Mouse (Mus musculus): ENCODE measurements around the gene Plpp6. TPM values are rescaled to one million over a fixed set of nuclear protein-coding genes. Genes with fewer than 3 reads are reported as not detected.
"Not testable (repeated sequence)": the region's sequence is repeated elsewhere in the genome, so short reads cannot be mapped to it uniquely, and the experiment has no call there.

The Plpp6 gene
- polyA plus RNA-seq, 1 experiment from 2014 or later, result 6.4 TPM

DNA sequence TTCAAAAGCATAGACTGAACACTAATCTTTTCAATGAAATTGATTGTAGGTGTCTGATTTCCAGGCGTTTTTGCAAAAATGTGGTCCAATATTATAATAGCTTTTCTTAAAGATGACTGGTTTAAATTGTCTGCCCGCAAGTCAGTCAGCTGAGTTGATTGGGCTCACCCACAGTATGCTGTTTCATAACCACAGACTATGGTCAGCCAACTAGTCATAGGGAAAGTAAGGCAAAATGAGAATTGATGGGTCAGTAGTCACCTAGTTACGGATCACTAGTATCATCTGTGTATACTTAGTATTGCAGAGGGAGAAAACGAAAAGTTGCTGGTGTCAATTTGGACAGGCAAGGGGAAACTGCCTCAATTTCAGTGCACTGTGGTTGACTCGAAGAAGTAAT lies 27.6 kb downstream of the Plpp6 start:
- peak overlapping the region; percentile 87; the same call in 1 of the 2 replicates for H3K9ac ChIP-seq (ENCODE audit: low read length)
- DNase-seq (ENCODE audit: low spot score) (no peak), ATAC-seq (replicated peaks; ENCODE audit: low FRiP score) (no peak)
- H3K36me3 ChIP-seq (ENCODE audit: control insufficient read depth, insufficient read depth, low read length), result no peaks in the 10 kb centered on the region; the same call in 1 of the 2 replicates
- H3K27ac ChIP-seq (ENCODE audit: low read depth, low read length), result no peak overlapping the region
- no peaks in the 10 kb centered on the region for H3K9me3 ChIP-seq (ENCODE audit: control insufficient read depth, low read length)
- 67% methylated on average over 5 of the region's 5 CpGs for WGBS
- H3K4me1 ChIP-seq (replicated peaks; ENCODE audit: control insufficient read depth, insufficient read depth, low read length), result no peaks in the 10 kb centered on the region; the same call in 1 of the 2 replicates
- peak overlapping the region; percentile 55 for H3K4me2 ChIP-seq (ENCODE audit: low read depth, low read length, severe bottlenecking)
- H3K27me3 ChIP-seq (ENCODE audit: control insufficient read depth, insufficient read depth, low read length), result no peaks in the 10 kb centered on the region
- H3K4me3 ChIP-seq (ENCODE audit: low read depth, low read length), result peak overlapping the region; percentile 78

DNA sequence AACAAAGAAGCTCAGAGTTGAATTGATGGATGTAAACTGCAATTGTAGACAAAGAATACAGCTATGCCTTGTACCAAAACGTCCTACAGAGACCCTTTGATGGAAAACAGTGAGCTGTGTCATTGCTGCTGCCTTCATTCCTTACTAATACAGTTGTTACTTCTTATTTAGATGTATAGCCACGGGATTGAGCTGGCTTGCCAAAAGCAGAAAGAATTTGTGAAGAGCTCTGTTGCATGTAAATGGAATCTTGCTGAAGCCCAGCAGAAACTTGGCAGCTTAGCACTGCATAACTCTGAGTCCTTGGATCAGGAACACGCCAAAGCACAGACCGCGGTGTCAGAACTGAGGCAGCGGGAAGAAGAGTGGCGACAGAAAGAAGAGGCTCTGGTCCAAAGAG lies 31.1 kb downstream of the Plpp6 start:
- no peak for DNase-seq (ENCODE audit: low spot score)
- 89% methylated on average over 7 of the region's 7 CpGs for WGBS
- no peak overlapping the region for H3K4me2 ChIP-seq (ENCODE audit: low read depth, low read length, severe bottlenecking)
- peaks cover under 1% of the 10 kb centered on the region; the same call in 1 of the 2 replicates for H3K36me3 ChIP-seq (ENCODE audit: control insufficient read depth, insufficient read depth, low read length)
- no peaks in the 10 kb centered on the region for H3K9me3 ChIP-seq (ENCODE audit: control insufficient read depth, low read length)
- H3K4me1 ChIP-seq (replicated peaks; ENCODE audit: control insufficient read depth, insufficient read depth, low read length), result no peaks in the 10 kb centered on the region; the same call in 1 of the 2 replicates
- no peak overlapping the region for H3K27ac ChIP-seq (ENCODE audit: low read depth, low read length)
- no peaks in the 10 kb centered on the region for H3K27me3 ChIP-seq (ENCODE audit: control insufficient read depth, insufficient read depth, low read length)
- no peak overlapping the region for H3K4me3 ChIP-seq (ENCODE audit: low read depth, low read length)
- H3K9ac ChIP-seq (ENCODE audit: low read length), result no peak overlapping the region
- ATAC-seq (replicated peaks; ENCODE audit: low FRiP score), result no peak

GRCm38 (mm10) chr19:28995366-28995765 lies 31.6 kb downstream of the Plpp6 start:
- no peak overlapping the region for H3K4me2 ChIP-seq (ENCODE audit: low read depth, low read length, severe bottlenecking)
- WGBS, result 89% methylated on average over 5 of the region's 5 CpGs
- no peak overlapping the region for H3K4me3 ChIP-seq (ENCODE audit: low read depth, low read length)
- no peaks in the 10 kb centered on the region for H3K27me3 ChIP-seq (ENCODE audit: control insufficient read depth, insufficient read depth, low read length)
- H3K27ac ChIP-seq (ENCODE audit: low read depth, low read length), result no peak overlapping the region
- peaks cover 2% of the 10 kb centered on the region; the same call in 1 of the 2 replicates for H3K36me3 ChIP-seq (ENCODE audit: control insufficient read depth, insufficient read depth, low read length)
- H3K9ac ChIP-seq (ENCODE audit: low read length), result no peak overlapping the region
- no peak for ATAC-seq (replicated peaks; ENCODE audit: low FRiP score)
- DNase-seq (ENCODE audit: low spot score), result no peak
- no peaks in the 10 kb centered on the region for H3K4me1 ChIP-seq (replicated peaks; ENCODE audit: control insufficient read depth, insufficient read depth, low read length)
- H3K9me3 ChIP-seq (ENCODE audit: control insufficient read depth, low read length), result no peaks in the 10 kb centered on the region

DNA sequence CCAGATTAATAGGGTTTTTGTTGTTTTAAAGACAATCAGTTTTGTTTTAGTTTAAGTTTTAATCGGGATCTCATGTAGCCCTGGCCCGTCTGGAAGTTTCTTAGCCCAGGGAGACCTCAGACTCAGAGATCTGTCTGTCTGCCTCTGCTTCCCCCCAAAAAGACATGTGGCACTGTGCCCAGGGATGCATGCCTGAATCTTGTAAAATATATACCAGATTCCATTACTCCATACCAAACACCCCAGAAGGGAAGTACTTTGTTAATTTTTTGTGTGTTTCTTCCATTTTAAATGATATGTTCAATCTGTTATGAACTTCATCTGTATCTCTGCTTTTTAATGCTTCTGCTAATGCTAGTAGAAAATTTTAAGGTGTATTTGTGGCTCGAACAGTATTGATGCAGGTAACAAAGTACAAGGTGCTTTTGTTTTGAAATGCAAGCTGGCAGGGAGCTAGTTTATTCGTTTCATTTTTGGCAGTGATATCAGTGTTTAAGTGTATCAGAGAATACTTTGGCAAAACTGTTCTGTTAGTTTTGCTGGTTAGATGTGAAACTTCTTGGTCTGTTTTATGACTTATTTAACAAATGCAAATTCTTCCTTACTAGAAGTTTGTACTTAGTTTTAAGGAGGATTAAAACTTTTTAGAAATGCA lies 34.4 kb downstream of the Plpp6 start:
- no peak overlapping the region for H3K27ac ChIP-seq (ENCODE audit: low read depth, low read length)
- no peak overlapping the region for H3K9ac ChIP-seq (ENCODE audit: low read length)
- H3K4me1 ChIP-seq (replicated peaks; ENCODE audit: control insufficient read depth, insufficient read depth, low read length), result no peaks in the 10 kb centered on the region
- no peak for ATAC-seq (replicated peaks; ENCODE audit: low FRiP score)
- no peak overlapping the region for H3K4me3 ChIP-seq (ENCODE audit: low read depth, low read length)
- 91% methylated on average over 4 of the region's 4 CpGs for WGBS
- no peaks in the 10 kb centered on the region for H3K27me3 ChIP-seq (ENCODE audit: control insufficient read depth, insufficient read depth, low read length)
- no peak for DNase-seq (ENCODE audit: low spot score)
- no peak overlapping the region for H3K4me2 ChIP-seq (ENCODE audit: low read depth, low read length, severe bottlenecking)
- no peaks in the 10 kb centered on the region for H3K9me3 ChIP-seq (ENCODE audit: control insufficient read depth, low read length)
- H3K36me3 ChIP-seq (ENCODE audit: control insufficient read depth, insufficient read depth, low read length), result peaks cover 2% of the 10 kb centered on the region; the same call in 1 of the 2 replicates

- 96% methylated on average over 16 of the region's 16 CpGs for WGBS
Measured at GRCm38 (mm10) chr19:29000321-29000720, 36.6 kb downstream of the Plpp6 start.

GRCm38 (mm10) chr19:29008069-29008706 lies 44.4 kb downstream of the Plpp6 start:
- DNase-seq (ENCODE audit: low spot score), result no peak
- Histone ChIP-seq H3K4me2 (ENCODE audit: low read depth, low read length, severe bottlenecking) (no peak overlapping the region), H3K9me3 (ENCODE audit: control insufficient read depth, low read length) (no peaks in the 10 kb centered on the region), H3K27me3 (ENCODE audit: control insufficient read depth, insufficient read depth, low read length) (no peaks in the 10 kb centered on the region), H3K4me1 (replicated peaks; ENCODE audit: control insufficient read depth, insufficient read depth, low read length) (no peaks in the 10 kb centered on the region), H3K9ac (ENCODE audit: low read length) (no peak overlapping the region), H3K36me3 (ENCODE audit: control insufficient read depth, insufficient read depth, low read length) (no peaks in the 10 kb centered on the region; the same call in 1 of the 2 replicates), H3K27ac (ENCODE audit: low read depth, low read length) (no peak overlapping the region), H3K4me3 (ENCODE audit: low read depth, low read length) (no peak overlapping the region)
- no peak for ATAC-seq (replicated peaks; ENCODE audit: low FRiP score)
- 86% methylated on average over 3 of the region's 3 CpGs for WGBS

More at GRCm38 (mm10) chr19:29000321-29000720, 36.6 kb downstream of the Plpp6 start:
- not testable (repeated sequence) for H3K36me3 ChIP-seq (ENCODE audit: control insufficient read depth, insufficient read depth, low read length); H3K4me3 ChIP-seq (ENCODE audit: low read depth, low read length); H3K27me3 ChIP-seq (ENCODE audit: control insufficient read depth, insufficient read depth, low read length); H3K4me2 ChIP-seq (ENCODE audit: low read depth, low read length, severe bottlenecking); ATAC-seq (replicated peaks; ENCODE audit: low FRiP score); H3K27ac ChIP-seq (ENCODE audit: low read depth, low read length); H3K4me1 ChIP-seq (replicated peaks; ENCODE audit: control insufficient read depth, insufficient read depth, low read length); DNase-seq (ENCODE audit: low spot score); H3K9me3 ChIP-seq (ENCODE audit: control insufficient read depth, low read length); H3K9ac ChIP-seq (ENCODE audit: low read length)

GRCm38 (mm10) chr19:29009046-29009445 lies 45.3 kb downstream of the Plpp6 start:
- Histone ChIP-seq H3K9me3 (ENCODE audit: control insufficient read depth, low read length) (no peaks in the 10 kb centered on the region), H3K4me2 (ENCODE audit: low read depth, low read length, severe bottlenecking) (no peak overlapping the region), H3K4me1 (replicated peaks; ENCODE audit: control insufficient read depth, insufficient read depth, low read length) (no peaks in the 10 kb centered on the region), H3K27me3 (ENCODE audit: control insufficient read depth, insufficient read depth, low read length) (no peaks in the 10 kb centered on the region), H3K4me3 (ENCODE audit: low read depth, low read length) (no peak overlapping the region), H3K27ac (ENCODE audit: low read depth, low read length) (no peak overlapping the region), H3K36me3 (ENCODE audit: control insufficient read depth, insufficient read depth, low read length) (no peaks in the 10 kb centered on the region; the same call in 1 of the 2 replicates), H3K9ac (ENCODE audit: low read length) (no peak overlapping the region)
- ATAC-seq (replicated peaks; ENCODE audit: low FRiP score) (no peak), DNase-seq (ENCODE audit: low spot score) (no peak)
- 95% methylated on average over 11 of the region's 11 CpGs for WGBS

GRCm38 (mm10) chr19:29011355-29011990 lies 47.7 kb downstream of the Plpp6 start:
- WGBS, result 85% methylated on average over 12 of the region's 12 CpGs
- no peaks in the 10 kb centered on the region for H3K27me3 ChIP-seq (ENCODE audit: control insufficient read depth, insufficient read depth, low read length)
- ATAC-seq (replicated peaks; ENCODE audit: low FRiP score), result no peak
- no peak for DNase-seq (ENCODE audit: low spot score)
- no peaks in the 10 kb centered on the region; the same call in 1 of the 2 replicates for H3K36me3 ChIP-seq (ENCODE audit: control insufficient read depth, insufficient read depth, low read length)
- H3K9ac ChIP-seq (ENCODE audit: low read length), result no peak overlapping the region
- no peaks in the 10 kb centered on the region for H3K9me3 ChIP-seq (ENCODE audit: control insufficient read depth, low read length)
- H3K27ac ChIP-seq (ENCODE audit: low read depth, low read length), result no peak overlapping the region
- no peak overlapping the region for H3K4me3 ChIP-seq (ENCODE audit: low read depth, low read length)
- H3K4me2 ChIP-seq (ENCODE audit: low read depth, low read length, severe bottlenecking), result no peak overlapping the region
- no peaks in the 10 kb centered on the region for H3K4me1 ChIP-seq (replicated peaks; ENCODE audit: control insufficient read depth, insufficient read depth, low read length)
